Mouse (Mus musculus) heart, postnatal 36 days (tissue): ENCODE data around the gene Fat3. TPM values are rescaled to one million over a fixed set of nuclear protein-coding genes. Genes with fewer than 3 reads are reported as not detected.

Experiments
- DNase-seq, 2 experiments: peaks; one replicate each; pipeline ENCODE4 v3.0.0; 2021 to 2022
- intact Hi-C: fragments of 180-260 bp; cut with DNase I; formaldehyde crosslinking; loops from one replicate; pipeline ENCODE4 v1.15.1; 2025
- total RNA-seq, 2 experiments: library from RNA; stranded (reverse); gene quantifications; 2 replicates each; pipeline ENCODE4 v1.2.3; 2021

The Fat3 gene
- total RNA-seq, 2 experiments from 2014 or later = 0.47 to 0.65 TPM

- intact Hi-C loops = no loop called here
Observed at GRCm38 (mm10) chr9:16318957-16319356, 182.1 kb downstream of the Fat3 start.

GRCm38 (mm10) chr9:16312599-16313197, 188.4 kb downstream of the Fat3 start:
- DNase-seq = no peak
- intact Hi-C loops = no loop called here

More at GRCm38 (mm10) chr9:16318957-16319356, 182.1 kb downstream of the Fat3 start:
- DNase-seq = no peak

- intact Hi-C loops = no loop called here
- no peak for DNase-seq
Observed at GRCm38 (mm10) chr9:16310855-16311848, 189.9 kb downstream of the Fat3 start.

DNA sequence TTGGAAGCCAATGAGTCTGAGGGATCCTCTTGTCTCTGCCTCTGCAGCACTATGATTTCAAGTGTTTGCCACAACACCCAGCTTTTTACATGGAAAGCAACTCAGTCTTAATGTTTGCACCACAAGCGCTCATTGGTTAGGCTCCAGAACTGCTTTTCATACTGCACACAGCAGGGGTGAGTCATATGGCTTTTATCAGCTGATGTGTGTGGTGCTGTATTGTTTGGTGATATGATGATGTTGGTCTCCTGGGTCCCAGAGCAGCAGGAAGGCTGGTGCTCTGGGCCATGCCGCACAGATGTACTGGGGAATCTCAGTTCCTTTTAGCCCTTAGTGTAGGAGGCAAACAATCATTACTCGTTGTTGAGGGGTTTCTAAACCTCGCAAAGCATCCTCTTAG, 190.8 kb downstream of the Fat3 start:
- no peak for DNase-seq
- intact Hi-C loops = no loop called here

GRCm38 (mm10) chr9:16307789-16308188, 193.3 kb downstream of the Fat3 start:
- no peak for DNase-seq
- intact Hi-C loops = no loop called here

DNA sequence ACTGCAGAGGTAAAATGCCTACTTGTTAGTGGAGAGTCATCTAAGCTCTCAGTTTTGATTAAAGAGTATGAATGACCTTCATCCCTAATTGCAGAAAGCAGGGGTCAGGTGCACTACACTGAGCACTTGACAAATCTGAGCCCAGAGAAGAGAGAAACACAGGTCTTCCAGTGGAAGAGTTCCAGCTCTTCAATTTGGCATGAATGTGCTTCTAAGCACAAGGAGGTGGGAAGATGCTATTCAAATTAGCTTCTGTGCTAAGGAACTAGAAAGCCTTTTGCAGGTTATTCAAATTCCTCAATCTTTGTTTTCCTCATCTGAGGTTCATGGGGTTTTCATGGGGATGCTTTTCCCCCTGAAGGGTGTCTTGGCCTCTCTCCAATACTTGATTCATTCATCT, 194.9 kb downstream of the Fat3 start:
- DNase-seq = no peak
- intact Hi-C loops = no loop called here

GRCm38 (mm10) chr9:16305396-16306086, 195.5 kb downstream of the Fat3 start:
- intact Hi-C loops = no loop called here

DNA sequence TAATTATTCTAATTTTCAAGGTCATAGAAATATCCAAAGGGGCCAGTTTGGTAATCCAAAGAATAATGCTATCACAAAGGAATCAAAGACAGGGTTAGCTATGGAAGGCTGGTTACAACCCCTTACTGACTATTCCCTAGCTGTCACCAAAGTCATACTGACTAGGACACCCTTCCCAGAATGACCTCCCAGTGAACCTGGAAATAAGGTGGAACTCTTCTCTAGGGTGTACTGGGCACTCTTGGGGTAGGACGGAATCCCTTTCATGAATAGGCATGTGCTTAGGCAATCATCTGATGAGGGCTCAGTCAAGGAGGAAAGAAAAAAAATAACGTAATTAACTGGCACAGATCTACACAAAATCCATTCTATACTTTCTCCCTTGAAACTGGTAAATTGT, 196.1 kb downstream of the Fat3 start:
- intact Hi-C loops = no loop called here
- no peak for DNase-seq

More at GRCm38 (mm10) chr9:16305396-16306086, 195.5 kb downstream of the Fat3 start:
- DNase-seq = no peak

- no peak for DNase-seq
- intact Hi-C loops = no loop called here
Observed at GRCm38 (mm10) chr9:16302484-16302883, 198.6 kb downstream of the Fat3 start.

DNA sequence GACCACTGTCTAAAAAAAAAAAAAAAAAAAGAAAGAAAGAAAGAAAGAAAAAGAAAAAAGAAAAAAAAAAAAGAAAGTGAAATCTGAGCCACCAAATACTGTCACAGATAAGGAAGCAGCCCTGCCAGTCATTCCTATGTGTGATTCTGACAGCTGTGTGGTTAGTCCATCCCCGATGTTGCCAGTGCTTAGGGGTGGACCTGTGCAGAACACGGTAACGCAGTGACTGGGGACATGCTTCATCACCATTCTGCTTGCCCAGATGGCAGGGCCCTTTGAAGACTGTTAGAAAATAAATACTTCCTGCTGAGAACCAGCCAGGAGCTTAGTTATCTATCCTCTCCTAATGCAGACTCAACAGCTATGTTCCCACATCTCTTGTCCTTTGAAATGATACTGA, 203.2 kb downstream of the Fat3 start:
- intact Hi-C loops = no loop called here
- no peak for DNase-seq

DNA sequence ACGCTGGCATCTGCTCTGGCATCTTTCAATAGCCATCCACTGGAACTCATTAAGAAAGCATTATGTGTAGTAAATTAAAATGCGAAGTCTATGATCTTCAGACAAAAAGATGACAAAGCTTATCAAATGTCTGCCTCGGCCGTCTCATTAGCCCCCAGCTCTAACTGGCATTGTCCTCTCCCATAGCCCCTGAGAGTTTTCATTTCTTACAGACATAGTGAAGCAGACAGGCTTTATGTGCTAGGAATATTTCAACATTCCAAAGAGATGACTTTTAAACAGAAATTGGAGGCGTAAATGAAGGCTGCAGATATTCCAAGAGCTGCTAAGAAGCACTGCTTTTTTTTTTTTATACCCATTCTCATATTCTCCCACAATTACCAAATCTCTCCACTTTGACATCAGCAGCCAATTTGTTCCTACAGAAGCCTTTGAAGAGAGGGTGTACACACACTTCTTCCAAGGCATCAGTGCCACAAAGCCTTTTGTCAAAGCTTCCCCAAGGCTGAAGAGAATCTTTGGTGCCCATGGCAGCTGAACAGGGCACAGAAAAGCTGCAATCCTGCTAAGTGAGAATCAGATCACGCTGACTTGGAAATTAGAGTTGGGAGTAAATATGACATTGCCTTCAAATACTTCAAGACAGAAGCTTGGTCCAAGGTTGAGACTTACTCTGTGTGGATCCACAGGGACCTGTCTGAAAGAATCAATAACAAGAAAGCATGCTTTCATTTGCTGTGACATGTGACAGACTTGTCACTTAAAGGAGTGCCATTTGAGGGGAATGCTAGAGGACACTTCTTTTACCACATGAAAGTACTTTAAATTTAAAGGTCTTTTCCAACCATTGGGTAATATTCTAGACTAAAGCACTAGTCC, 206.9 kb downstream of the Fat3 start:
- DNase-seq = no peak
- intact Hi-C loops = no loop called here

GRCm38 (mm10) chr9:16292492-16292891, 208.6 kb downstream of the Fat3 start:
- DNase-seq = no peak
- intact Hi-C loops = no loop called here

DNA sequence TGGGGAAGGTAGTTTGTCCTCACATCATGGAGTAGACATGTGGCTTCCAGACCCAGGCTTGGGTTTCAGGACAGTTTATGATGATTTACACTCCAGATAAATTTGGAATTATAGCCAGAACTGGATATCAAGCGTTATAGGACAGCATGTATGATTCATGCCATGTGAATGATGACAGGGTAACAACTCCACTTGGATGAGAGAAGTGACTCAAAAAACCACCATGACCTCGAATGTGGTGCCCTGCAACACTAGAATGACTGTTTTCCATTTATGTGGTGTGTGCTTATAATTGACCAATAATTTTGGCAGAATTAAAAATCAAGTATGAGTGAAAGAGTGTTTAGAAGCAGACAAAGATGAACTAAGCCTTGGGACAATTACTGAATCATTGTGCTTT, 210.2 kb downstream of the Fat3 start:
- intact Hi-C loops = no loop called here
- no peak for DNase-seq

DNA sequence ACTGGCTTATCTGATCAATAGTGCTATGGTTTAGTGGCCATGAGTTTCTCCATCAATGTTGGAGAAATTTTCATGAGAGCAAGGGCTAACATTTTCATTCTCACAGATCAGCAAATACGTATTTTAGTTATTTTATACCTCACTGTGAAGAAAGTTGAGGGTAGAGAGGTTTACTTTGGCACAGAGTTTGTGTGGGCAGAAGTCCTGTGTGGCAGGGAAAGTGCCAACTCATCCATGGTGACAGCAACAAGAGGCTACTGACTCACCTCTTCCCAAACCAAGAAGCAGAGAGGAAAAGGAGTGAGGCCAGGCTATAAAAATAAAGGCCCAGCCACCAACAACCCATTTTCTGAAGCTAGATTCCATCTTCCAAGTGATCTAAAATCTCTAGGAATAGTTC, 218.1 kb downstream of the Fat3 start:
- no peak for DNase-seq
- intact Hi-C loops = no loop called here

GRCm38 (mm10) chr9:16282291-16282804, 218.7 kb downstream of the Fat3 start:
- intact Hi-C loops = no loop called here

GRCm38 (mm10) chr9:16275589-16275988, 225.5 kb downstream of the Fat3 start:
- intact Hi-C loops = no loop called here
- DNase-seq = no peak

More at GRCm38 (mm10) chr9:16282291-16282804, 218.7 kb downstream of the Fat3 start:
- no peak for DNase-seq

DNA sequence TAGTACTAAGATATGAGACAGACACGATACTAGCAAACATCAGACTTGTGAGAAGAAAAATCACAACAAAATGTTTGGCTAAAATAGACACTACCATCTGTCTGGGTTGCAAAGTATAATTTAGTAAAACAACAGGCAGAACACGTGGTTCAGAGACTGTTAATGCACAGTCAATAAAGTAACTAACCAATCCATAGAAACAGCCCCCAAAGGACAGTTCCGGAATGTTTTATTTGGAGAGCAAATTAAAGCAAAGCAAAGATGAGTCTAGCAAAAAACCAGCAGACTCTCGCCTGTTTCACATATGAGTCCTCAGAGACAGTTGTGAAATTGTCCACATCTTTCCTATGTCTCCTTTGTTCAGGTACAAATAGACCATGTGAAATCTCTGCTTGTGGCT, 227.0 kb downstream of the Fat3 start:
- no peak for DNase-seq
- intact Hi-C loops = no loop called here

- DNase-seq = no peak
- intact Hi-C loops = no loop called here
Observed at GRCm38 (mm10) chr9:16272810-16273209, 228.3 kb downstream of the Fat3 start.

DNA sequence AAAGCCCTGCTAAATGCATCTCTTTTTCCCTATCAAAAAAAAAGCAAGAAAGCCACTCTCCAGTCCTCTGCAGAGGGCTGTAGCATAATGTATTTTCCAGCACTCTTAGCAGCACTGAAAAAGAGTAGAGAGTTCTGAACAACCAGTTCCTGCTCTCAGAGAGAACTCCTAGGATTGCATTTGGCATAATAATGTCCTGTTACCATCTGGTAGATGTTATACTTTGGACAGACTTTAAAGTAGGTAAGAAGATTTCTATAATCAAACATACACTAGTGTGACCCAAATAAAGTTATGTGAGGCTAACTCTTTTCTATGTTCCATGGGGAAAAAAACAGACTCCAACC, 230.3 kb downstream of the Fat3 start:
- no peak for DNase-seq
- intact Hi-C loops = no loop called here
